Mouse (Mus musculus): ENCODE results near the gene 1700029H14Rik.

GRCm38 (mm10) chr8:13609971-13610370, 47.7 kb upstream of the 1700029H14Rik start:
- TF ChIP-seq POLR2A (IDR thresholded peaks at IDR 0.05; ENCODE audit: borderline replicate concordance, control insufficient read depth, low read depth, low read length) (no peak), CTCF (IDR thresholded peaks at IDR 0.05; ENCODE audit: control insufficient read depth, insufficient read depth, low read length) (no peak)

Data from bone marrow, adult 2 months (tissue).